Mouse (Mus musculus): ENCODE data around the gene Tbk1. TPM values are rescaled to one million over a fixed set of nuclear protein-coding genes. Genes with fewer than 3 reads are reported as not detected.

Gene Tbk1
- polyA plus RNA-seq, 1 experiment from 2014 or later, result 34.0 TPM

GRCm38 (mm10) chr10:121568026-121568425, 18.6 kb downstream of the Tbk1 start:
- H3K27ac ChIP-seq (ENCODE audit: low read depth, low read length), result no peak overlapping the region

GRCm38 (mm10) chr10:121564447-121564846, 22.1 kb downstream of the Tbk1 start:
- H3K4me1 ChIP-seq (ENCODE audit: control insufficient read depth, insufficient read depth, low read length), result peaks cover 10% of the 10 kb centered on the region
- H3K4me3 ChIP-seq (ENCODE audit: low read depth, low read length), result no peak overlapping the region
- no peak for DNase-seq (ENCODE audit: low spot score, missing footprints)
- ATAC-seq (ENCODE audit: low FRiP score), result no peak
- no peak overlapping the region for H3K4me2 ChIP-seq
- no peaks in the 10 kb centered on the region for H3K9me3 ChIP-seq (ENCODE audit: control insufficient read depth, low read length)
- no peak overlapping the region for H3K27ac ChIP-seq (ENCODE audit: low read depth, low read length)
- no peaks in the 10 kb centered on the region for H3K27me3 ChIP-seq (ENCODE audit: control insufficient read depth, insufficient read depth, low read length)
- WGBS, result 88% methylated on average over 8 of the region's 8 CpGs
- peaks cover 14% of the 10 kb centered on the region; the same call in 1 of the 2 replicates for H3K36me3 ChIP-seq (ENCODE audit: control insufficient read depth, insufficient read depth, low read length)
- H3K9ac ChIP-seq (ENCODE audit: low read length), result no peak overlapping the region

More at GRCm38 (mm10) chr10:121568026-121568425, 18.6 kb downstream of the Tbk1 start:
- Histone ChIP-seq H3K4me1 (ENCODE audit: control insufficient read depth, insufficient read depth, low read length) (peaks cover 16% of the 10 kb centered on the region), H3K4me2 (no peak overlapping the region), H3K4me3 (ENCODE audit: low read depth, low read length) (no peak overlapping the region), H3K9ac (ENCODE audit: low read length) (no peak overlapping the region), H3K27me3 (ENCODE audit: control insufficient read depth, insufficient read depth, low read length) (no peaks in the 10 kb centered on the region), H3K36me3 (ENCODE audit: control insufficient read depth, insufficient read depth, low read length) (peaks cover 13% of the 10 kb centered on the region; the same call in 1 of the 2 replicates), H3K9me3 (ENCODE audit: control insufficient read depth, low read length) (no peaks in the 10 kb centered on the region)
- no peak for ATAC-seq (ENCODE audit: low FRiP score)
- DNase-seq (ENCODE audit: low spot score, missing footprints), result peak; percentile 71
- WGBS, result 93% methylated on average over 10 of the region's 10 CpGs

- ATAC-seq (ENCODE audit: low FRiP score), result no peak
- Histone ChIP-seq H3K4me3 (ENCODE audit: low read depth, low read length) (no peak overlapping the region), H3K4me1 (ENCODE audit: control insufficient read depth, insufficient read depth, low read length) (no peaks in the 10 kb centered on the region), H3K27ac (ENCODE audit: low read depth, low read length) (no peak overlapping the region), H3K9me3 (ENCODE audit: control insufficient read depth, low read length) (no peaks in the 10 kb centered on the region), H3K4me2 (no peak overlapping the region), H3K9ac (ENCODE audit: low read length) (no peak overlapping the region), H3K27me3 (ENCODE audit: control insufficient read depth, insufficient read depth, low read length) (no peaks in the 10 kb centered on the region), H3K36me3 (ENCODE audit: control insufficient read depth, insufficient read depth, low read length) (peaks cover 18% of the 10 kb centered on the region)
- peak; percentile 66 for DNase-seq (ENCODE audit: low spot score, missing footprints)
- 76% methylated on average over 2 of the region's 2 CpGs for WGBS
Observed at GRCm38 (mm10) chr10:121558231-121558630, 28.4 kb downstream of the Tbk1 start.

- DNase-seq (ENCODE audit: low spot score, missing footprints) (peak; percentile 49), ATAC-seq (ENCODE audit: low FRiP score) (no peak)
- Histone ChIP-seq H3K9ac (ENCODE audit: low read length) (no peak overlapping the region), H3K4me3 (ENCODE audit: low read depth, low read length) (no peak overlapping the region), H3K9me3 (ENCODE audit: control insufficient read depth, low read length) (no peaks in the 10 kb centered on the region), H3K4me2 (no peak overlapping the region), H3K36me3 (ENCODE audit: control insufficient read depth, insufficient read depth, low read length) (peaks cover 17% of the 10 kb centered on the region), H3K27me3 (ENCODE audit: control insufficient read depth, insufficient read depth, low read length) (no peaks in the 10 kb centered on the region), H3K27ac (ENCODE audit: low read depth, low read length) (no peak overlapping the region), H3K4me1 (ENCODE audit: control insufficient read depth, insufficient read depth, low read length) (no peaks in the 10 kb centered on the region)
- 78% methylated on average over 6 of the region's 6 CpGs for WGBS
Observed at GRCm38 (mm10) chr10:121556263-121556662, 30.3 kb downstream of the Tbk1 start.

- no peak overlapping the region for H3K27ac ChIP-seq (ENCODE audit: low read depth, low read length)
- ATAC-seq (ENCODE audit: low FRiP score) (no peak), DNase-seq (ENCODE audit: low spot score, missing footprints) (no peak)
- H3K4me3 ChIP-seq (ENCODE audit: low read depth, low read length), result no peak overlapping the region
- no peak overlapping the region for H3K4me2 ChIP-seq
- no peak overlapping the region for H3K9ac ChIP-seq (ENCODE audit: low read length)
- WGBS, result 92% methylated on average over 9 of the region's 9 CpGs
- H3K9me3 ChIP-seq (ENCODE audit: control insufficient read depth, low read length), result no peaks in the 10 kb centered on the region
- no peaks in the 10 kb centered on the region for H3K27me3 ChIP-seq (ENCODE audit: control insufficient read depth, insufficient read depth, low read length)
- H3K36me3 ChIP-seq (ENCODE audit: control insufficient read depth, insufficient read depth, low read length), result peaks cover 19% of the 10 kb centered on the region
- no peaks in the 10 kb centered on the region for H3K4me1 ChIP-seq (ENCODE audit: control insufficient read depth, insufficient read depth, low read length)
Observed at GRCm38 (mm10) chr10:121550334-121550733, 36.3 kb downstream of the Tbk1 start.

- WGBS, result 88% methylated on average over 5 of the region's 5 CpGs
- no peak for ATAC-seq (ENCODE audit: low FRiP score)
- no peak overlapping the region for H3K4me3 ChIP-seq (ENCODE audit: low read depth, low read length)
Observed at GRCm38 (mm10) chr10:121549670-121550069, 36.9 kb downstream of the Tbk1 start.

GRCm38 (mm10) chr10:121547162-121547561, 39.4 kb downstream of the Tbk1 start:
- no peak overlapping the region for H3K4me2 ChIP-seq
- ATAC-seq (ENCODE audit: low FRiP score), result no peak
- H3K27ac ChIP-seq (ENCODE audit: low read depth, low read length), result no peak overlapping the region
- H3K4me3 ChIP-seq (ENCODE audit: low read depth, low read length), result no peak overlapping the region
- H3K36me3 ChIP-seq (ENCODE audit: control insufficient read depth, insufficient read depth, low read length), result peaks cover 16% of the 10 kb centered on the region; the same call in 1 of the 2 replicates
- H3K9ac ChIP-seq (ENCODE audit: low read length), result no peak overlapping the region
- no peaks in the 10 kb centered on the region for H3K9me3 ChIP-seq (ENCODE audit: control insufficient read depth, low read length)
- 71% methylated on average over 6 of the region's 6 CpGs for WGBS
- H3K4me1 ChIP-seq (ENCODE audit: control insufficient read depth, insufficient read depth, low read length), result no peaks in the 10 kb centered on the region
- H3K27me3 ChIP-seq (ENCODE audit: control insufficient read depth, insufficient read depth, low read length), result no peaks in the 10 kb centered on the region
- no peak for DNase-seq (ENCODE audit: low spot score, missing footprints)

More at GRCm38 (mm10) chr10:121549670-121550069, 36.9 kb downstream of the Tbk1 start:
- H3K4me1 ChIP-seq (ENCODE audit: control insufficient read depth, insufficient read depth, low read length), result no peaks in the 10 kb centered on the region
- no peak overlapping the region for H3K27ac ChIP-seq (ENCODE audit: low read depth, low read length)
- H3K36me3 ChIP-seq (ENCODE audit: control insufficient read depth, insufficient read depth, low read length), result peaks cover 16% of the 10 kb centered on the region
- H3K27me3 ChIP-seq (ENCODE audit: control insufficient read depth, insufficient read depth, low read length), result no peaks in the 10 kb centered on the region
- H3K9ac ChIP-seq (ENCODE audit: low read length), result no peak overlapping the region
- H3K9me3 ChIP-seq (ENCODE audit: control insufficient read depth, low read length), result no peaks in the 10 kb centered on the region
- no peak overlapping the region for H3K4me2 ChIP-seq
- no peak for DNase-seq (ENCODE audit: low spot score, missing footprints)

GRCm38 (mm10) chr10:121543577-121543976, 43.0 kb downstream of the Tbk1 start:
- Histone ChIP-seq H3K4me3 (ENCODE audit: low read depth, low read length) (no peak overlapping the region), H3K27ac (ENCODE audit: low read depth, low read length) (no peak overlapping the region), H3K4me1 (ENCODE audit: control insufficient read depth, insufficient read depth, low read length) (no peaks in the 10 kb centered on the region), H3K4me2 (no peak overlapping the region), H3K9ac (ENCODE audit: low read length) (no peak overlapping the region), H3K36me3 (ENCODE audit: control insufficient read depth, insufficient read depth, low read length) (peaks cover 5% of the 10 kb centered on the region; the same call in 1 of the 2 replicates), H3K9me3 (ENCODE audit: control insufficient read depth, low read length) (no peaks in the 10 kb centered on the region), H3K27me3 (ENCODE audit: control insufficient read depth, insufficient read depth, low read length) (no peaks in the 10 kb centered on the region)
- DNase-seq (ENCODE audit: low spot score, missing footprints) (no peak), ATAC-seq (ENCODE audit: low FRiP score) (no peak)
- 93% methylated on average over 6 of the region's 6 CpGs for WGBS

- no peaks in the 10 kb centered on the region for H3K9me3 ChIP-seq (ENCODE audit: control insufficient read depth, low read length)
- no peak overlapping the region for H3K27ac ChIP-seq (ENCODE audit: low read depth, low read length)
- no peaks in the 10 kb centered on the region for H3K4me1 ChIP-seq (ENCODE audit: control insufficient read depth, insufficient read depth, low read length)
- ATAC-seq (ENCODE audit: low FRiP score) (no peak), DNase-seq (ENCODE audit: low spot score, missing footprints) (no peak)
- no peak overlapping the region for H3K4me3 ChIP-seq (ENCODE audit: low read depth, low read length)
- peaks cover 4% of the 10 kb centered on the region; the same call in 1 of the 2 replicates for H3K36me3 ChIP-seq (ENCODE audit: control insufficient read depth, insufficient read depth, low read length)
- no peak overlapping the region for H3K4me2 ChIP-seq
- H3K9ac ChIP-seq (ENCODE audit: low read length), result no peak overlapping the region
- no peaks in the 10 kb centered on the region for H3K27me3 ChIP-seq (ENCODE audit: control insufficient read depth, insufficient read depth, low read length)
- WGBS, result 96% methylated on average over 3 of the region's 3 CpGs
Observed at GRCm38 (mm10) chr10:121542156-121542555, 44.4 kb downstream of the Tbk1 start.
